Mouse (Mus musculus) embryo, embryonic 10 days (tissue): ENCODE measurements around the gene Carhsp1.

Experiments
- DNase-seq: peaks from one replicate; pipeline ENCODE4 v3.0.0-alpha.2; 2015; ENCODE audit warnings: low spot score

The Carhsp1 gene

GRCm38 (mm10) chr16:8639466-8640191, 32.3 kb downstream of the Carhsp1 start:
- no peak for DNase-seq

DNA sequence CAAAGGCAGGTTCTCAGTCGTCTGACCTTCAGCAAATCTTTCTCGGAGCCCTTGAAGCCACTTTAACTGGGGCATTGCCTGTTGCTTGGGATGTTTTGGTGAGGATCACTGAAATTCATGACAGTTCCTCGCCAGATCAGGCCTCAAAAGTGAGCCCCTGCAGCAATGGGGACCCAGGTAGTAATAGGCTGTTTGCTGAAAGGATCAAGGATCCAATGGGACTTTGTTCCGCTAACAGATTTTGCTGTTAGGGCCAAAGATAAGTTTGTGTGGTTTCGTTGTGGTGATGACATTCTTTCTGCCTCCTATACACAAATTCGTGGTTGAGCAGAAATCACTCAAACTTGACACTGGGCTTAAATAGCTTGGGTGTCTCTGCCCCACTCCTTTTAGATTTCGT, 33.8 kb downstream of the Carhsp1 start:
- no peak for DNase-seq

GRCm38 (mm10) chr16:8637217-8638051, 34.5 kb downstream of the Carhsp1 start, which contains the start of the genes Pmm2 and Tmem186:
Gene Pmm2 (plus strand): TSS chr16:8637674.
Gene Tmem186 (minus strand): TSS chr16:8637712.
- DNase-seq: peak; percentile 87

DNA sequence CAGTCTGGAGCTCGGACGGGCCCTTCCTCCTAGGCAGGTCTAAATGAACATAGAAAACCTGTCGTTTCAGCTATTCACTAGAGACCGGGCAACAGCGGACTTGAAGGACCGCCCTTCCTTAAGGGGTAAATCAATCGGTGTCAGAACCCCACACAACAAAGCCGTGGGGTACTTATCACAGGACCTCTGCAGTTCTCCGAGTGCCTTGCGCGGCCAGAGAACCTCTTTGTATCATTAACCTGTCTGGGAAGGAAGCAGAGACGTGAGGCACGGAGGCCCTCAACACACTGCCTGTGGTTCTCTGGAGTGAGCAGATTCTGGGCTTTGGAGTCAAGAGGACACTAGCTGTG, 35.1 kb downstream of the Carhsp1 start:
- no peak for DNase-seq

- DNase-seq: no peak
These were observed 40.5 kb downstream of the Carhsp1 start for GRCm38 (mm10) chr16:8631428-8631827.

- no peak for DNase-seq
These were observed 41.5 kb downstream of the Carhsp1 start for GRCm38 (mm10) chr16:8630419-8630818.

- DNase-seq: no peak
These were observed 51.4 kb downstream of the Carhsp1 start for GRCm38 (mm10) chr16:8620315-8621115.

- DNase-seq: peak; percentile 70
These were observed 52.2 kb downstream of the Carhsp1 start for GRCm38 (mm10) chr16:8619659-8620314.

GRCm38 (mm10) chr16:8613447-8613846, 58.5 kb downstream of the Carhsp1 start:
- no peak for DNase-seq

DNA sequence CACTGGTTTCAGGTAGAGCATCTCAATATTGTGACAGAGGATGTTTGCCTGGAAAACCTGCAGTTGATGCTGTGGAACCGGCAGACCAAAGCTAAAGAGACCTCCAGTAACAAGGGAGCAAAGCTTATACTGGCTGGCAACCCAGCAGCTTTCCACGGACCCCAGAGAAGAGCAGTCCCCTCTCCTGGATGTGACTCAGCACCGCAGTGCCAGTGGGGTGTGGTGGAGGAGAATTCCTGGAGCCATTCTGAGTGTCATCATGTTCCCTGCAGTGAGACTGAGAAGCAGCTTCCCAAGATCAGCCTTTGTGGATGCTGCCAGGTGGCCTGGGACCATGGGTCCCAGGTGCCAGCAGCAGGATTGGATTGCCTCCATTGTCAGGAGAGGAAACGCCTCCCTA, 58.9 kb downstream of the Carhsp1 start:
- no peak for DNase-seq

DNA sequence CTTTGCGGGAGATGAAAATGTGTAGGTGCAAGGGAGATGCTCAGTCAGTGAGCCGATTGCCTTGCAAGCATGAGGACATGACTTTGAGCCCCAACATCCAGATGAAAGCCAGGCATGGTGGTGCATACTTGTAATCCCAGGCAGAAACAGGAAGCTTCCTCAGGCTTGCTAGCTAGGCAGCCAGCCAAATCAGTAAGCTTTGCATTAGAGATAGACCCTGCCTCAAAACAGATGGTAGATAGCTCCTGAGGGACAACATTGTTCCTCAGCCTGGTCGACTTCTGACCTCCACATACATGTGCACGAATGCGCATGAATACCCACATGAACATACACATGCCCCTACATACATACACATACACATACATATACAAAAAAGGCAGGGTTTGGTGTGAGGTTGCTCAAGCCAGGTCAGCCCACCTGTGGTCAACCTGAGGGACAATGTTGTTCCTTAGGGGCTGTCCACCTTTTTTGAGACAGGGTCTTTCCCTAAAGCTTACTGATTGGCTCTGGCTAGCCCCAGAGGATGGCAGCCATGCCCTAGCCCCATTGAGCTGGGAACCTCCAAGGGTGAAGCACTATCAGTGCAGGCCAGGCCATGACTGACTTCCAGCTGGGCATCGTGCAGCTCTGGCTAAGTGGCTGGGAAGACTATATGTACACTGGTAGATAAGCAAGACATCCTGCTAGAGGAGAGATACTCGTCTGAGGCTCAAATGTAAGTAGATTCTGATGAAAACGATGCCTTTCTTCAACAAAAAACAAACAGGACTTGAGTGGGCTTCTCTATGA, 59.5 kb downstream of the Carhsp1 start:
- DNase-seq: no peak

- DNase-seq: no peak
These were observed 61.6 kb downstream of the Carhsp1 start for GRCm38 (mm10) chr16:8610397-8610796.
